Mouse (Mus musculus): ENCODE results near the gene Ramp1. TPM values are rescaled to one million over a fixed set of nuclear protein-coding genes. Genes with fewer than 3 reads are reported as not detected.

Ramp1 gene
- total and polyA plus RNA-seq, 2 experiments from 2014 or later = 14.4 to 23.2 TPM

DNA sequence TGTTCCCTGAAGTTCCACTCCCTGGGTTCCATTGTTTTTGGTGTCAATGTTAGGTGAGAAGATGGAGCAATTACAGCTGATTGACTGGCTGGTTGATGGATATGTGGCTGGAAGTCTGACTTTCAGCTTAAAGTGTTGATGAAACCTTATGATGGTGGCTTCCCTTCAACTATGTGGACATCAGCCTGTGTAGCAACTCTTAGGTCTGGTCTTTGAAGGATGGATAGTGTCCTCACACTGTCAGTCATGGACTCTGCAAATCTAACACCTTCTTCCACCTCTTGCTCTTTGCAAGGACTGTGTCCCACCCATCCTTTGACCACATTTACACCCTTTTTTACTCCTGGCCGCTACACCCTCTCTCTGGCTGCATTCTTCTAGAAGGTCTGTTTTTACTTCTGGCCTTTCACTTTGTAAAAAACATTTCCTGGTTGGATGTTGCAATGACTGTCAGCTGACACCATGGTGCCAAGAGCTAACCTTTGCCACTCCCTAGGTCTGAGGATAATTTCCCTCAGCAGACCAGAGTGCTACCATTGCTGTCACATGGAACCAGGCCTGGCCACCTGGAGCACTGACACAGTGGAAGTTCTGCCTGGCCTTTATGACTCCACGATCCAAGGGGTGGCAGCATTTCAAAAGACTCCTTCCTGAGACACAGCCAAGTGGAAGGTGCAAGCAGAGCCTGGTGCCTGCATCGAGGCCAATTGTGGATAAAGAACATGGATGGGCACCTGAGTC is 27.9 kb downstream of the Ramp1 start:
- DNase-seq = no peak
- TF ChIP-seq CTCF (IDR thresholded peaks at IDR 0.05; ENCODE audit: low read depth) = no peak

GRCm38 (mm10) chr1:91209343-91209742 is 29.7 kb downstream of the Ramp1 start:
- TF ChIP-seq CTCF (IDR thresholded peaks at IDR 0.05; ENCODE audit: low read depth) = no peak
- DNase-seq = peak; percentile 64

More for the DNA sequence above, 27.9 kb downstream of the Ramp1 start:
- H3K4me1 ChIP-seq (ENCODE audit: insufficient read depth) = peaks cover 25% of the 10 kb centered on the region
- no peak overlapping the region for H3K4me2 ChIP-seq (ENCODE audit: low read depth)
- H3K9me3 ChIP-seq (ENCODE audit: low read length) = no peaks in the 10 kb centered on the region
- ATAC-seq = no peak
- WGBS = 66% methylated on average over 3 of the region's 3 CpGs
- no peaks in the 10 kb centered on the region for H3K27me3 ChIP-seq (ENCODE audit: insufficient read depth, low read length)
- H3K4me3 ChIP-seq (ENCODE audit: low read depth, low read length) = no peak overlapping the region
- peak overlapping the region; percentile 73; the same call in 1 of the 2 replicates for H3K27ac ChIP-seq (ENCODE audit: low read depth, low read length)
- no peaks in the 10 kb centered on the region for H3K36me3 ChIP-seq (ENCODE audit: insufficient read depth)
- H3K9ac ChIP-seq = no peak overlapping the region

DNA sequence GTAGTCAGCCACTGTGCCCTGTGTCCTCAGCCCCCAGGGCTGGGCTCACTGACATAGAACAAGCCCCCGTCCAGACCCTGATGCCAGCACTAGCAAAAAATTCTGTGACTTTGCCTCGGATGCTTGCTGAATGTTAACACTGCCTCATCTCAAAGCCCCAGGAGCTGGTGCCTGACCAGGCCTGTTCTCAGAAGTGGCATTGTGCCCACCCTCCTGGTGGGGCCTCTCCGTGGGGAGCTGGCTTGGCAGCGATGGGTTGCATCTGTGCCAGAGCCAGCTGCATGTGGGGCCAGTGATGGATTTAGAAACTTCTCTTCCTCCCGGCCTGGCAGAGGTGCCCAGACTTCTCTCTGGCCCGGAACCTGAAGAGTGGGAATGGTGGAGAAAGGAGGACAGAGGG is 30.2 kb downstream of the Ramp1 start:
- no peaks in the 10 kb centered on the region for H3K9me3 ChIP-seq (ENCODE audit: low read length)
- DNase-seq = peak; percentile 87
- no peak overlapping the region for H3K4me2 ChIP-seq (ENCODE audit: low read depth)
- TF ChIP-seq CTCF (IDR thresholded peaks at IDR 0.05; ENCODE audit: low read depth) = no peak
- H3K36me3 ChIP-seq (ENCODE audit: insufficient read depth) = no peaks in the 10 kb centered on the region
- peak overlapping the region; percentile 73 for H3K27ac ChIP-seq (ENCODE audit: low read depth, low read length)
- no peaks in the 10 kb centered on the region for H3K27me3 ChIP-seq (ENCODE audit: insufficient read depth, low read length)
- peaks cover 25% of the 10 kb centered on the region for H3K4me1 ChIP-seq (ENCODE audit: insufficient read depth)
- no peak overlapping the region for H3K9ac ChIP-seq
- H3K4me3 ChIP-seq (ENCODE audit: low read depth, low read length) = no peak overlapping the region
- ATAC-seq = peak; percentile 80
- 35% methylated on average over 6 of the region's 6 CpGs for WGBS

More at GRCm38 (mm10) chr1:91209343-91209742, 29.7 kb downstream of the Ramp1 start:
- Histone ChIP-seq H3K27me3 (ENCODE audit: insufficient read depth, low read length) (no peaks in the 10 kb centered on the region), H3K9ac (no peak overlapping the region), H3K4me1 (ENCODE audit: insufficient read depth) (peaks cover 25% of the 10 kb centered on the region), H3K4me3 (ENCODE audit: low read depth, low read length) (no peak overlapping the region), H3K36me3 (ENCODE audit: insufficient read depth) (no peaks in the 10 kb centered on the region), H3K4me2 (ENCODE audit: low read depth) (no peak overlapping the region), H3K9me3 (ENCODE audit: low read length) (no peaks in the 10 kb centered on the region), H3K27ac (ENCODE audit: low read depth, low read length) (peak overlapping the region; percentile 73)
- ATAC-seq = peak; percentile 74
- WGBS = 59% methylated on average over 6 of the region's 6 CpGs

DNA sequence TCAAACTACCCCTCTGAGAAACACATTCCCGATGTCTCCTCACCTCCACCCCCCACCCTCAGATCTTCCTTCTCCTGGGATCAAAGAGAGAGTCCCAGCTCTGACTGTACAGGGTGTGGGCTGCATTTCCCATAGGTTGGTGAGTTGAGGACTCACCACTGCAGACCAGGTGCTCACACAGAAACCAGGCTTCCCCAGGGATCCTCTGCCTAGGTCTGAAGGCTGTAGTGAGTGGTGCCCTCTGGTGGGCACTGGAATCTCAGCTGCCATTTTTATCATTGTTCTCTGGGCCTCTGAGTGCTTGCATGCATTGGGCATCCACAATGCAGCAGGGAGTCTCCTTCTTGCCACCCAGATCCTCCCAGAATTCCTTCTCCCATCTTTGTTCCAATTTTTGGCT is 31.5 kb downstream of the Ramp1 start:
- DNase-seq (peak; percentile 76), ATAC-seq (peak; percentile 18; the same call in 1 of the 2 replicates)
- H3K27ac ChIP-seq (ENCODE audit: low read depth, low read length) = no peak overlapping the region
- peak; percentile 80 for TF ChIP-seq CTCF (IDR thresholded peaks at IDR 0.05; ENCODE audit: low read depth)
- H3K9me3 ChIP-seq (ENCODE audit: low read length) = no peaks in the 10 kb centered on the region
- no peak overlapping the region for H3K9ac ChIP-seq
- H3K36me3 ChIP-seq (ENCODE audit: insufficient read depth) = no peaks in the 10 kb centered on the region
- H3K4me1 ChIP-seq (ENCODE audit: insufficient read depth) = peaks cover 25% of the 10 kb centered on the region
- no peaks in the 10 kb centered on the region for H3K27me3 ChIP-seq (ENCODE audit: insufficient read depth, low read length)
- H3K4me3 ChIP-seq (ENCODE audit: low read depth, low read length) = no peak overlapping the region
- 78% methylated on average over 1 of the region's 1 CpGs for WGBS
- no peak overlapping the region for H3K4me2 ChIP-seq (ENCODE audit: low read depth)

- Histone ChIP-seq H3K27me3 (ENCODE audit: insufficient read depth, low read length) (no peaks in the 10 kb centered on the region), H3K4me3 (ENCODE audit: low read depth, low read length) (no peak overlapping the region), H3K4me2 (ENCODE audit: low read depth) (no peak overlapping the region), H3K36me3 (ENCODE audit: insufficient read depth) (no peaks in the 10 kb centered on the region), H3K9ac (no peak overlapping the region), H3K27ac (ENCODE audit: low read depth, low read length) (peak overlapping the region; percentile 40; the same call in 1 of the 2 replicates), H3K4me1 (ENCODE audit: insufficient read depth) (peaks cover 21% of the 10 kb centered on the region), H3K9me3 (ENCODE audit: low read length) (no peaks in the 10 kb centered on the region)
- ATAC-seq (no peak; the same call in 1 of the 2 replicates), DNase-seq (peak; percentile 30)
- 58% methylated on average over 7 of the region's 7 CpGs for WGBS
- TF ChIP-seq CTCF (IDR thresholded peaks at IDR 0.05; ENCODE audit: low read depth) = no peak
These were observed 32.0 kb downstream of the Ramp1 start for GRCm38 (mm10) chr1:91211591-91212008.

GRCm38 (mm10) chr1:91215264-91215663 is 35.6 kb downstream of the Ramp1 start:
- TF ChIP-seq CTCF (IDR thresholded peaks at IDR 0.05; ENCODE audit: low read depth) = no peak
- DNase-seq = no peak
- no peak overlapping the region for H3K9ac ChIP-seq

GRCm38 (mm10) chr1:91215981-91216380 is 36.4 kb downstream of the Ramp1 start:
- H3K4me1 ChIP-seq (ENCODE audit: insufficient read depth) = peaks cover 6% of the 10 kb centered on the region; the same call in 1 of the 2 replicates
- H3K4me3 ChIP-seq (ENCODE audit: low read depth, low read length) = no peak overlapping the region
- H3K36me3 ChIP-seq (ENCODE audit: insufficient read depth) = no peaks in the 10 kb centered on the region
- DNase-seq (no peak), ATAC-seq (no peak)
- WGBS = 39% methylated on average over 1 of the region's 1 CpGs
- no peaks in the 10 kb centered on the region for H3K9me3 ChIP-seq (ENCODE audit: low read length)
- TF ChIP-seq CTCF (IDR thresholded peaks at IDR 0.05; ENCODE audit: low read depth) = no peak
- H3K9ac ChIP-seq = no peak overlapping the region
- no peaks in the 10 kb centered on the region for H3K27me3 ChIP-seq (ENCODE audit: insufficient read depth, low read length)
- H3K27ac ChIP-seq (ENCODE audit: low read depth, low read length) = no peak overlapping the region
- H3K4me2 ChIP-seq (ENCODE audit: low read depth) = no peak overlapping the region

More at GRCm38 (mm10) chr1:91215264-91215663, 35.6 kb downstream of the Ramp1 start:
- Histone ChIP-seq H3K4me3 (ENCODE audit: low read depth, low read length) (no peak overlapping the region), H3K27ac (ENCODE audit: low read depth, low read length) (no peak overlapping the region), H3K4me2 (ENCODE audit: low read depth) (no peak overlapping the region), H3K36me3 (ENCODE audit: insufficient read depth) (no peaks in the 10 kb centered on the region), H3K9me3 (ENCODE audit: low read length) (no peaks in the 10 kb centered on the region), H3K4me1 (ENCODE audit: insufficient read depth) (peaks cover 6% of the 10 kb centered on the region; the same call in 1 of the 2 replicates), H3K27me3 (ENCODE audit: insufficient read depth, low read length) (no peaks in the 10 kb centered on the region)
- ATAC-seq = no peak
- 100% methylated on average over 1 of the region's 1 CpGs for WGBS

All from forebrain, postnatal 0 days (tissue).